Mouse (Mus musculus): ENCODE data around the gene Apc2.
"Not testable (repeated sequence)": the region's sequence is repeated elsewhere in the genome, so short reads cannot be mapped to it uniquely, and the experiment has no call there.

The Apc2 gene

DNA sequence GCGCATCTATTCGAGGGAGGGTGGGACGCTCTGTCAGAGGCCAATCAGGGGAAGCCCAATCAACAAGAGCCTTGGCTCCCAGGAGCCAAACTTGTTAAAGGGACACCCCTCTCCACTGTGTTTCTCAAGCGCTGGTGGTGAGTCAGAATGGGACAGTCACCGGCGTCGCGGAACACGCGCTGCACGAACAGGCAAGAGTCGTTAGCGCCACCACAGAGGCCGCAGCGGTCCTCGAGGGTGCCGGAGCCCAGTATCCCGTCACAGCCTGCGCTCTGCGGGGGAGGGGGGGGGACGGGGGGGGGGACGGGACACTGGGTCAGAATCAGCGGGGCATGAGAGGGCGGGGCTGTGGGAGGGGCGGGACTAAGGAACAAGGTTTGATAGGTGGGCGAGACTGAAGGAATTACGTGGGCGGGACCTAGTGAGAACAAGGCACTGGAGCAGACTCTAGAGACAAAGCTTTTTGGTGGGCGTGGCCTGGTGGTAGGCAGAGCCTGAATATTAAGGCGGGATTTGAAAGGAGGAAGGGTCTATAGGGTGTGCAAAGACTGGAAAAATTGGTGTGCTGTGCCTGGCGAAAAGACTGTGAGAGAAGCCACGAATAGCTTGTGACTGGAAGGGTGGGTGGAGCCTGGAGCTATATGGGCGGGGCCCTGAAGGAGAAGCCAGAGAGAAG, 47.1 kb downstream of the Apc2 start:
- in situ Hi-C loops (cut with MboI, MseI), result no loop called here

DNA sequence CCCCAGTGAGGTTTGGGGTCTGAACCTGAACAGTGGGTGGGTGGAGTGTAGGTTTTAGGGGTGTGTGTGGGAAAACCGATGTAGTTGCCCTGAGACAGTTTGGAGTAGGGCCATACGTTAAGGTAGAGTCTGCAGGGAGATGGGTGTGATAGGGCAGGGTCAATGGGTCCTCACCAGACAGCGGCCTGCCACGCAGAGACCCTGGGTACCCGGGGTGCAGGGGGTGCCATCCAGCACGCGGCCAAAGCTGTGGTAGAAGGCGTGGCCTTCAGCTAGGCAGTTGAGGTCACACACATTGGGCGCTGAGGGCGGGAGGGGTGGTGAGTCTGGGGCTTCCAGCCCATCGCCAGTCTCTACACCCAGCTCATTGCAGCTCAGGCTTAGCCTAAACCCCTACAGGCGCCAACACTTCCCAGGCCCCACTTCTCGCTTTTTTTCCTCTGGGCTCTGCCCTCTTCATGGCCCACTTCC, 47.7 kb downstream of the Apc2 start:
- in situ Hi-C loops (cut with MboI, MseI), result no loop called here

DNA sequence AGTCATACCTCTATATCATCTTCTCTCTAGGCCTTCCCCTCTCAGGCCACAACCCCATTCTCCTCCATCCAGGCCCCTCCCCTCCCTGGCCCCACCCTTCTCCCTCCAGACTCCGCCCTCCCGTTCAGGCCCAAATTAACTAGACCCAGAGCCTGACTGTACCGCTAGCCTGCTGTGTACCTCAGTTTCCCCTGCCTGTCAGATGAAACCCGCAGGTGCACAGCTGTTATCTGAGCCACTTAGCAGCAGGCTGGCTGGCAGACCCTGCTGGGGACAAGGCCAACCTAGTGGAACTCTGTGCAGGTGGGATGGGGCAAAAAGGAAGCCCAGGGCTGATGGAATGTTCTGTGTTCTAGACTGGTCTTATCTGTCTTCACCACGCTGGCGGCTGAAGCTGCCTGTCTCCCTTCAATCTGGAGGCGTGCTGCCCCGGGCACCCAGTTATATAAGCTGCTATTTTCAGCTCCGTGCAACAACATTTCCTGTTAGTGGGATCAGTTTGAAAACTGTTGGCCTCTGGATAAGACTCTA, 48.4 kb downstream of the Apc2 start:
- in situ Hi-C loops (cut with MboI, MseI), result no loop called here

DNA sequence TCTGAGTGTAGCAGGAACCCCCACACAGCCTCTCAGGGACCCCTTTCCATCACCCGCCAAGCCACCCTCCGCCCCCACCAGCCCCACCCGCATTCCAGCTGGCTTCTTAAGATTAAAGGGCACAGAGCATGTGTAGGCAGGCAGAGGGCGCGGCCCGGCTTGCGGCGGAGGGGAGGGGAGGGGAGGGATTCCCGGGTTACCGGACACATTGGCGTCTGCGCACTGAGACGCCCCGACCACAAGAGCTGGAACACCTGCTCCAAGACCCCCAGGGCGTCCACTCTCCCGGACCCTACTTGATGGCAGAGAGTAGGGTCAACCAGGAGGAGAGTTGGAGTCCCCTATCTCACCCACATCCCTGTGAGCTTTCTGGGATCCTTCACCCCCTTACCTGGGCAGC, 49.3 kb downstream of the Apc2 start:
- in situ Hi-C loops (cut with MboI, MseI), result no loop called here

DNA sequence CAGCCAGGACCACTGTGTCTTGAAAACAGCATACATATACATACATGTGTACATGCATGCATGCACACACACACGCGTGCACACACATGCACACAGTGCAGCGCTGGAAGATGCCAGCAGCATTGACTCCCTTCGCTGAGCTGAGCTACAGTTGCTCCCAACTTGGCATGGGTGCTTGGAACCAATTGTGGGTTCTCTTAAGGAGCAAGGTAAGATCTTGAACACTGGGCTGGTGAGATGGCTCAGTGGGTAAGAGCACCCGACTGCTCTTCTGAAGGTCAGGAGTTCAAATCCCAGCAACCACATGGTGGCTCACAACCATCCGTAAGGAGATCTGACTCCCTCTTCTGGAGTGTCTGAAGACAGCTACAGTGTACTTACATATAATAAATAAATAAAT, 50.2 kb downstream of the Apc2 start:
- in situ Hi-C loops (cut with MboI, MseI), result not testable (repeated sequence)

DNA sequence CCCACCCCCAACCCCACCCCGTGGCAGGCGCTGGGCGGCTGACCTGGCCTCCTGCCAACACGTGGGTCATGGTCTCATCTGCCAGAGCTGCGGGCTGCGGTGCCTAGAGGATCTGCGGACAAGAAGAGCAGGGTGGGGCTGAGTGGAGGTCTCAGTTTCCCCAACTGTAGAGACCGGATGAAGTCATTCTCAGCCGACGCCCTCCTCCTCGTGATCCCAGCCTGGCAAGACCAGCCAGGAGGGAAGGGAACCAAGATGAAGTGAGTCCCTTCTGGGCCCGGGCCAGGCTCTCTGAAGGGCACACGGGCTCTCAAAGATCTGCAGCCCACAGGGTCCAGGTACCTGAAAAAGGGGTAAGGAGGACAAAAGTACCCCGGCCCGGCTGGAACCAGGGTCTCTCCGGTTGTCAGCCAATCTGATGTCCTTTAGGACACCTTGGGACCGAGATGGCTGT, 51.8 kb downstream of the Apc2 start:
- in situ Hi-C loops (cut with MboI, MseI), result no loop called here

DNA sequence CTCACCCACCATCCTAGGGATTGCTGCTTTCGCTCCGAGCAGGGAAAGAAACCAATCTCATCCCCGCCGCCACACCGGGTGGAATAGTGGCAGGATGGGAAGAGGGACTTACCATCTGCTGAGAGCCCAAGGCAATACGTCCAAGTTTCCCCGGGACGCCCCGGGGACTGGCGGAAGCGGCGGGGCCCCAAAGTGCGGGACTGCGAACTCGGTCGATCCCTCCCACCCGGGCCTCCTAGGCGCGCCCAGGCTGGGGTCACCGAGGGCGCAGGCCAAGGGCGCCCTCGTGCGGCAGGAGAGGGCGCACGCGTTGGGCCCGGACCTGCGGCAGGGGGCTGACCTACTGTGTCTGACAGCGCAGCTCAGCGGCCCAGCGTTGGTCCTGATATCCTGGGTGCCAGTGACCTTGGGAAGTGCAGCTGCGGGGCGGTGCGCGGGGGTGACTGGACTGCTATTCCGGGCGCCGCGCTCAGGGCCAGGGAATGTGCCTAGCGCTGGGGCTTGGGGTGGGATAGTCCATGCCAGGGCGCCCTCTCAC, 52.5 kb downstream of the Apc2 start, which contains the start of gene Adamtsl5:
Adamtsl5 (minus strand) TSS at position 169 of the 538 bp plus-strand sequence.
- in situ Hi-C loops (cut with MboI, MseI), result no loop called here

DNA sequence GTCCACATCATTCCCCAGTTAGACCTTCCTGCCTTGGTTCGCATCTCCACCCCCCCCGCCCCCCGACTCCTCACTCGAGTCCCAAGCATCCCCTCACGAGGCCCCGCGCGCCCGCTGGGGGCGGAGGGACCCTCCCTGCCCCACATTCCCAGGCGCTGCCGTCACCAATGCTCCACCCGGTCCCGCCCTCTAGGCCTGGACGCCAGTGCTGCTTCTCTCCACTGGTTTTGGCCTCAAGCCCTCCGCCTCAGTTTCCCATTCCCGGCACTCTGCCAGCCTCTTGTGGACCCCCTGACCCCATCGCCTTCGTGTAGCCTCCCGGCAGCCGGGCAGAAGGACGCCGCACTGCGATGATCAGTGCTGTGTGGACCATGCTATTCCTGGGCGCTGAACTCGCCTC, 53.2 kb downstream of the Apc2 start:
- in situ Hi-C loops (cut with MboI, MseI), result no loop called here

DNA sequence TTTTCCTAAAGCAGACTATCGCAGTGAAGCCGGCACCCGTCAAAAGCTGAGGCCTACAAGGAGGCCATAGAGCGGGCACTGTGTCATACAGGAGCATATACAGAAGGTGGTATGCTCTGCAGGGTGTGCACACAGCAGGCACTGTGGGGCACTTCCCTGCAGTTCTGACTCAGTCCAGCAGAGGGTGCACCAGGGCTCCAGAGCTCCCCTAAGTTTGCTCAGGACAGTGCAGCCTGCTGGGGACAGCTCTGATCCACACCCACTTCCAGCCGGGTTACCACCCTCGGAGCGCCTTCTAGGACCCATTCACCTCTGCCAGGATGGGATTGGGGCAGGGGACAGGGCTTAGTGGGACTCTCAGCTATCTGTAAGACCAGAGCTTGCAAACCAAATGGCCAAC, 54.5 kb downstream of the Apc2 start:
- in situ Hi-C loops (cut with MboI, MseI), result no loop called here

DNA sequence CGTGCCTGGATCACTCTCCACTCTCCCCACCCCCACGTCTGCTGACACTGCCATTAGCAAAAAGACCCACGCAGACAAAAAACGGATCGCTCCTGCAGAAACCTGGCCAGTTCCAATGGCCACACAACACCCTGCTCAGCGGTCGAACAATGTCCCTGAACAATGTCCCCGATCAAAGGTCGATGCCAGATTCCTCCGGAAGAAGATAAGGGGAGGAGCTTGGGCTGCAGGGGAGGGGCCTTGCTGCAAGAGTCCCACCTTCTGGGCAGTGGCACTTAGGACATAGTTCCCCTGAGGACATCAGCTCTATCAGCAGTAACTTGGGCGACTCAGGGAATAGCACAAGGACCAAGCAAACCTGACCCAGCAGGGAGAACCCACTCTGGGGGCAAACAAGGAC, 56.1 kb downstream of the Apc2 start:
- in situ Hi-C loops (cut with MboI, MseI), result no loop called here

DNA sequence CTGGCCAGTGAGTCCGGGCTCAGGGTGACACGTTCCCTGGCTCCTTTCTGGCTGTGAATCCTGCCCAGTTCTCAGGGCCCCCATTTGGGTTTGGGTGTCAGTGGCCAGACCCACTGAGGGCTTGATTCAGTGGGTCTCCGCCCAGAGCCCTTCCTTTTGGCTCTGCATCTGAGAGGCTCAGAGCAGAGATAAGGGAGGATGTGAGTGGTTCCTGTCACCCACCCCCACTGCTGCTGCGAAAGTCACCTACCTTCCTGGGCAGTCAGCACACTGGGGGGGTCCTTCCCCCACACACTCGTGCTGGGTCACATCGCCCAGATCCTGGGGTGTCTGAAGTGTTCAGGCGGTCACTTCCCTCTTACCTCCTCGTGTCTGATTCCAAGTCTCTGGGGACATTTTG, 57.0 kb downstream of the Apc2 start:
- in situ Hi-C loops (cut with MboI, MseI), result no loop called here

DNA sequence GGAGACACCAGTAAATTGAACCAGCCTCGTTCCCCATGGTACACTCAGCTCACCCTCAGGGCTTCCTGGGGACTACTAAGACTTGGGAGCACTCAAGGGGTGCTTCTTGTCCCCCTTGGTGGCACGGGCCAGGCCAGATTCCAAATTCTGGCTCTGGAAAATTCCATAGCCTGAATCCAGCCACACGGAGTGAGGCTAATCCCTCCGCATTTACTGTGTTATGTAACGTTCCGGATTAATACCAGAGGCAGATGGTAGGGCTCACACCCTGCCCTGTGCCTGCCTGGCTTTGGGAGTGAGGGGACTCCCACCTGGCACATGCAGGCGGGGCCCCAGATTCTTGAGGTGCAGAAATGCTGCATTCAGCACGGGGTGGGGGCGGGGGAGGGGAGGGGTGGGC, 59.7 kb downstream of the Apc2 start:
- in situ Hi-C loops (cut with MboI, MseI), result no loop called here

DNA sequence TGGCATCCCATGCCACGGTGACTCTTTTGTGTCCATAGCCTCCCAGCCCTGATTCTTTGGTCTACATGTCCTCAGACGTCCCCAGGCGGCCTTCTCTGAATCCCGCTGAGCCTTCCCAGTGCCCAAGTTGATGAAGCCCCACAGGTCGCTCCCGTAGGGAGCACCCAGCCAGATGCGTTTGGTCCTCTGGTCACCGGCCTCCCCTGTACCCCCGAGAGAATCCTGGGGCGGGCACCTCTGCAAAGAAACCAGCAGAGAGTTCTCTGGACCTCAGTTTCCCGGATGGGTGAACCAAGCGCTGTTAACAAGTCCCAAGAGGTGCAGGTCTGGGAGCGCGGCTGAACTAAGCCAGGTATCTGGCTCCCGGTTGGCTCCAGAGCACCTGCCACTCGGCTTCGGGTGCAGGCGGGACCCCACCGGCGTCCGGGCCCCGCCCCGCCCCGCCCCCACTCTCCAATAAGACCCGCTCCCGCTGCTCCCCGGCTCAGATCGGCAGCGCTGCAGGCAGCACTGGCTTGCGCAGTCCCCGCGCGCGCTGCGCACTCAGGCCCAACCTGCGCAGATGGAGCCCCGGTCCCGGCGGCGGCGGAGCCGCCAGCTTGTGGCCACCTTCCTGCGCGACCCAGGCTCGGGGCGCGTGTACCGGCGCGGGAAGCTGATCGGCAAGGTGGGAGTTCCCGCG, 60.4 kb downstream of the Apc2 start, which contains the start of gene Plk5:
Plk5 (plus strand) TSS at position 459 of the 682 bp plus-strand sequence.
- in situ Hi-C loops (cut with MboI, MseI), result no loop called here

DNA sequence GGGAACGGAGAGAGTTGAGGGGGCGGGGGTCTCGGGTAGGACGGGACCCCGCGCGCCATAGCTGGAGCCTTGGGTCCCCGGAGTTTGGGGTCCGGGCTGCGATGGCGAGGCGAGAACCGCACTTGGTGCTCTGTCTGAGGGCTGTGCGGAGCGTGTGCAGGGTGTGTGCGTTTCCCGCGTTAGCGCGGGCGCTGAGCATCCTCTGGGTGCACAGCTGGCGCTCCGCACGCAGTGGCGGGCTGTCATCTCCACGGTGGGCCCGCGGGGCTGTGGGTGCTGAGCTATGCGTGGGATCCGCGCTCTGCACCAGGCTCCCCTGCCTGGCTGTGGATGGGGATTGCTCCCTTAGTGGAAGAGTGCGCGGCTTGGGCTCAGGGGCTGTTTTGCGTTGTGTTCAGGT, 61.0 kb downstream of the Apc2 start:
- in situ Hi-C loops (cut with MboI, MseI), result no loop called here

DNA sequence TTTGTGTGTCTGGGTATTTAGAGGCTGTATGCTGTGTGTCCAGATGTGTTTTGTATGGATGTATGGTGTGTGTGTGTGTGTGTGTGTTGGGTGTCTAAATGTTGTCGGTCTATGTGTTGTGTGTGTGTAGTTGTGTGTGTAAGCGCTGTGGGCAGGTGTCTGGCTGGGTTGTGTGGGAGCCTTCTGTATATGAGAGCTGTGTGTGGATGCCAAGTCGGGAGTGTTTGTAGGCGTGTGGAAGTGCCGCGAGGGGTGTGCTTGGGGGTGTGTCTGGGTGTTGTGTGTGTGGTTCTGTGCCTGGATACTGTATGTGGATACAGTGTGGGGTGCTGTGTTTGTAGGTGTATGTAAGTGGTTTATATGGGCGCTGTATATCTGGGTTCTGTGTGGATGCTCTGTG, 61.6 kb downstream of the Apc2 start:
- in situ Hi-C loops (cut with MboI, MseI), result no loop called here

DNA sequence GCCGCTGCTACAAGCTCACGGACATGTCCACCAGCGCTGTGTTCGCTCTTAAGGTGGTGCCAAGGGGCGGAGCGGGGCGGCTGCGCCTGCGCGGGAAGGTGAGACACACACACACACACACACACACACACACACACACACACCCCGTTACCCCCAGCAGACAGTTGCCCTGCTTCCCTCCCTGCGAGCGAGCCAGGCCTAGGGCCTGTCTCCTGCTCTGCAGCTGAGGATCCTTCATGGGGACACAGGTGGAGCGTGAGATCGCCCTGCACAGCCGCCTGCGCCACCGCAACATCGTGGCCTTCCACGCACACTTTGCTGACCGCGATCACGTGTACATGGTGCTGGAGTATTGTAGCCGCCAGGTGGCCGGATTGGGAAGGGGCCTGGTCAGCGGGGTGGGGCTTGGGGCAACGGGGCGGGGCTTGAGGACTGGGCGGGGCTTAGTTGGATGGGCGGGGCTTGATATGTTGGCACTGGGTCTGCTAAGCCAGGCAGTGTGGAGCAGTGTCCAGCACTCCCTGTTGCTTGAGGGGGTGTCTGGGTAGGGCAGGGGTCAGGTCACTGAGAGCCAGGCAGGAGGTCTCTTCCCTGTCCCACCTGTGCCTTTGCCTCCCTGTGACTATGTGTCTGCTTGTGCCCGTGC, 62.3 kb downstream of the Apc2 start:
- in situ Hi-C loops (cut with MboI, MseI), result no loop called here

DNA sequence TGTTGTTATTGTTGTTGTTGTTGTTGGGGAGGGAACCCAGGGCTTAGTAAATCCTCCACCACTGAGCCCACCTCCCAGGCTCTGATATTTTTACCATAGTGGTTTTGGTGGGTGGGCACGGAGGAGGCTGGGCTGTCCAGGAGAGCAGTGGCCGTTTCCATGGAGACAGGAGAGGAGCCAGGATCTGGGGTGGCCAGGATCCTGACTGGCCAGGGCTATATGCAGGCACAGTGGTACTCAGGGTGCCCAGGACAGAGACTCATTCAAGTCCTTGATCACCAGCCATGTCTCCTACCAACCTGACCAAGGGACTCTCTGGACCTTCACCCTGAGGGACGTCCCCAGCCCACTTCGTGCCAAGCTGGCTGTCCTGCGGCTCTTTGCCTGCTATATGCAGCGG, 68.0 kb downstream of the Apc2 start:
- in situ Hi-C loops (cut with MboI, MseI), result no loop called here

DNA sequence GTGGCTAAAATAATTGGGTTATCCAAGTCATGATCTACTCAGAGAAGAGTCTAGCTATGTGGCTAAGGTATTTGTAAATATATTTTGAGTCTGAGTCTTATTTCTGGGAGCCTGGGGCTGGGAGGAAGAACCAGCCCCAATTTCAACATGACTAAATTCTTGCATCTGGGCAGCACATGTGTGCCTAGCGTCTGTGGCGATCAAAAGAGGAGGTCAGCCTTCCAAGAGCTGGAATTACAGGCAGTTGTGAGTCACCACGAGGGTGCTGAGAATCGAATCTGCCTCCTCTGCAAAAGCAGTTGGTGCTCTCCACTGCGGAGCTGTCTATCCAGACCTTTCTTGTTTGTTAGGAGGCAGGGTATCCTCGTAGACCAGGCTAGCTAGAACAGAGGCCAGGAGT, 70.0 kb downstream of the Apc2 start:
- in situ Hi-C loops (cut with MboI, MseI), result no loop called here
